Mouse (Mus musculus): Measurements from ENCODE around the gene Zbtb20.

DNA sequence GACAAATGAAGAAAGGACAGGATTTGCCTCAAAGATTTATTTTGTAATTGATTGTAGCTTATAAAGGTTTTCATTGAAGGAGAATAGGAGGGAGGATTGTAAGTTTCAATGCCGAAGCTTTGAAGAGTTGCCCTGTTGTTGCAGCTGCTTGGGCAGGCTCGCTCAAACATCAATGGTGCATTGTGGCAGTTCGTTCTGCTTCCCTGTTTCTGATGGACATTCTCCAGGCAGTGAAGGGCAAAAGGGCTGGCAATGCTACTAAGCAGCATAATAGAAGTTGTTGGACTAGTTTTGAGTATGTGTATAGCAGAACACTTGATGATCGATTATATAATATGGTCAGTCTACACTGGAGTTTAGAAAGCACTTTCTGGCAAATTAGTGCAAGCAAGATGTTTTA, 71.3 kb downstream of the Zbtb20 start:
- TF ChIP-seq POLR2A (IDR thresholded peaks at IDR 0.05; ENCODE audit: low read depth, low read length), result no peak
- no peak for TF ChIP-seq CTCF (IDR thresholded peaks at IDR 0.05; ENCODE audit: borderline replicate concordance, insufficient read depth, low read length)
